Mouse (Mus musculus) ES-E14 (cell line): ENCODE measurements around the gene Tspoap1.

ENCODE experiments used
- CHD2 ChIP-seq: IDR thresholded peaks from 2 replicates; pipeline ENCODE4 v1.6.1; 2014; ENCODE audit warnings: mild to moderate bottlenecking, low read depth, low read length, inconsistent platforms
- HCFC1 ChIP-seq: IDR thresholded peaks from 2 replicates; pipeline ENCODE4 v1.6.1; 2012; ENCODE audit warnings: low read length, inconsistent platforms, borderline replicate concordance; ENCODE audit not compliant: insufficient read depth
- MAFK ChIP-seq: IDR thresholded peaks from 2 replicates; pipeline ENCODE4 v1.6.1; 2014; ENCODE audit warnings: mild to moderate bottlenecking, low read depth, low read length, inconsistent platforms; ENCODE audit not compliant: insufficient read depth
- ZC3H11A ChIP-seq: IDR thresholded peaks from 2 replicates; pipeline ENCODE4 v1.6.1; 2012; ENCODE audit warnings: low read depth, mild to moderate bottlenecking, inconsistent platforms, low read length, borderline replicate concordance
- ZNF384 ChIP-seq: IDR thresholded peaks from 2 replicates; pipeline ENCODE4 v1.6.1; 2012; ENCODE audit warnings: low read depth, low read length, inconsistent platforms

- no peak for TF ChIP-seq ZNF384
- TF ChIP-seq CHD2: no peak
- no peak for TF ChIP-seq HCFC1
- no peak for TF ChIP-seq MAFK
- TF ChIP-seq ZC3H11A: no peak
Measured at GRCm38 (mm10) chr11:87730652-87731310, 29.6 kb upstream of the Tspoap1 start.
